Mouse (Mus musculus): Measurements from ENCODE around the gene Slc17a7.

DNA sequence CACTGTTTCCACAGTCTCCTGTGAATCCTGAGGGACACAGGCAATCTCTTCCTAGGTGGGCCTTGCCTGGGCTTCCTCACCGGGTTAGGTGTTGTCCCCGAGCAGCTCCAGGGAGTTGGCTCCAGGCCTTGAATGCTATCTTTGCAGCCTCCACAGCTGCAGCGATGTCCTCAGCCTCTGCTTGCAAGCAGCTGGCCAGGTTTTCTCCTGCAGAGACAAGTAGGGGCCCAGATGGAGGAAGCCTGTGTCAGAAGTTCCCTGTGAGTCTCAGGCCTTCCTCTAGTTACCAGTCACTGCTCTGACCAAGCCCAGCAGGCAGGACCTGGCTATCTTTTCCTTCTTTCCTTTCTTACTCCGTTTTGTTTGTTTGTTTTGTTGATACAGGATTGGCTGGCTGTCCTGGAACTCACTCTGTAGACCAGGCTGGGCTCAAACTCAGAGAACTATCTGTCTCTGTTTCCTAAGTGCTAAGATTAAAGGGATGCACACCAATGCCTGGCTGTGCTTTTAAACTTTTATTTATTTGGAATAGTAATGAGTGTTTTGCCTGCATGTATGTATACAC lies 15.1 kb upstream of the Slc17a7 start:
- TF ChIP-seq POLR2A (IDR thresholded peaks at IDR 0.05; ENCODE audit: insufficient read depth, low read depth, low read length) (no peak), CTCF (IDR thresholded peaks at IDR 0.05) (no peak), EP300 (IDR thresholded peaks at IDR 0.05; ENCODE audit: insufficient read depth, low read depth, low read length) (no peak)

All from heart, adult 2 months (tissue).